Mouse (Mus musculus): ENCODE results near the gene Acad11.

Gene Acad11

GRCm38 (mm10) chr9:104152121-104152520, 88.9 kb downstream of the Acad11 start:
- no peak for DNase-seq

GRCm38 (mm10) chr9:104155100-104155715, 92.0 kb downstream of the Acad11 start:
- DNase-seq = no peak

GRCm38 (mm10) chr9:104156506-104156905, 93.3 kb downstream of the Acad11 start:
- DNase-seq = no peak

- no peak for DNase-seq
Measured at GRCm38 (mm10) chr9:104157291-104157690, 94.1 kb downstream of the Acad11 start.

GRCm38 (mm10) chr9:104161117-104161516, 97.9 kb downstream of the Acad11 start:
- DNase-seq = no peak

GRCm38 (mm10) chr9:104164194-104164593, 101.0 kb downstream of the Acad11 start:
- DNase-seq = no peak

- DNase-seq = no peak
Measured at GRCm38 (mm10) chr9:104165926-104166325, 102.7 kb downstream of the Acad11 start.

GRCm38 (mm10) chr9:104169986-104170385, 106.8 kb downstream of the Acad11 start:
- DNase-seq = no peak

GRCm38 (mm10) chr9:104171651-104172050, 108.5 kb downstream of the Acad11 start:
- DNase-seq = no peak

- DNase-seq = no peak
Measured at GRCm38 (mm10) chr9:104172342-104172741, 109.2 kb downstream of the Acad11 start.
